Mouse (Mus musculus): ENCODE measurements around the gene Slc30a10.

GRCm38 (mm10) chr1:185479861-185480260 is 25.2 kb downstream of the Slc30a10 start:
- TF ChIP-seq CTCF (IDR thresholded peaks at IDR 0.05; ENCODE audit: low read depth) (no peak), EP300 (optimal IDR thresholded peaks at IDR 0.05) (no peak)

Measured in stomach, postnatal 0 days (tissue).